Mouse (Mus musculus) layer of hippocampus, adult 18-20 months (tissue): ENCODE data around the gene Hnrnpr. TPM values are rescaled to one million over a fixed set of nuclear protein-coding genes. Genes with fewer than 3 reads are reported as not detected.

Source experiments
- DNase-seq, 2 experiments: peaks; one replicate each; pipeline ENCODE4 v3.0.0; 2022; ENCODE audit warnings: low spot score in 2 of 2
- long read RNA-seq: library from polyadenylated mRNA; stranded (forward); transcript quantifications from one replicate; pipeline ENCODE4 v2.0.0, GENCODE M21; 2021
- total RNA-seq, 2 experiments: library from RNA; stranded (reverse); gene quantifications; 2 replicates each; pipeline ENCODE4 v1.2.3; 2021

The Hnrnpr gene
- 10 to 100 TPM; 82.8 to 88.6 TPM for total RNA-seq
- long read RNA-seq, full-length matches to known transcripts: 120 of 136 reads
- long read RNA-seq, partial matches to known transcripts: 4 of 136 reads
- long read RNA-seq, other reads (novel, unspliced or antisense): 12 of 136 reads

DNA sequence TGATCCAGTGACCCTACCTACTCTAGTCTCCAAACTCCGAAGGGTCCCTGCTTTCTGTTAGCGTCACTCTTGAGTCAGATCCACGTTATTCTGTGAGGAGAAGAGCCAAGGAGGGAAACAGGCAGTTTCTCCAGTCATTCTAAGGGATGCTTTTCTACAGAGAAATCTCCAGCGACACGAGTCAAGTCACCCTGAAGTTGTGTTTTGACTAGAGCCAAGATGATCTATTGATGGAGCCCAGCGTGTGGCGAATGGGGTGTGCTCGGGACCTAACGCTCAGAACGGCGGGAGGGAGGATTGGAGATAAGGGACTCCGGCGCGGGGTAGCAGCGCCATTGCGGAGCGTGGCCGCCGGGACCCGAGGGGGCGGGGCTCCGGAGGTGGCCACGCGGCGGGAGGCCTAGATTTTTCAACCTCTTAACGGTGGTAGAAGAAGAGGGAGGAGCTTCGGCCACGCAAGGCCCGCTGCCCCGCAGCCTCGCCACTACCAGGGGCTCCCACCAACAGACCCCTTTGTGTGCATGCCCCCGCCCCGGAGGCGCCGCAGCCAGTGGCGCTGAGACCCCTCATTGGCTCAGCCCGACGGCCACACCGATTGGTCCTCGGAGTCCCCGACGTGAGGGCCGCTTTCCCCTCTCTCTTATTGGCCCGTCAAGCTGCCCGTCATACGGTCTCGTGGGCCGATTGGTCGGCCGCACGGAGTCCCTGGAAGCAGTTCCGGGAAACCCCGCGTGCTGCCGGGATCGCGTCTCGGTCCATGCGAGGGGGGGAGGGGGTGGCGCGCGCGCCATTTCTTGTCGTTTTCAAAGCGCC lies at the start of gene Hnrnpr:
Gene Hnrnpr, plus strand, starts transcription at position 714 of the 813 bp plus-strand sequence.
- DNase-seq: peak; percentile 97 to 99

DNA sequence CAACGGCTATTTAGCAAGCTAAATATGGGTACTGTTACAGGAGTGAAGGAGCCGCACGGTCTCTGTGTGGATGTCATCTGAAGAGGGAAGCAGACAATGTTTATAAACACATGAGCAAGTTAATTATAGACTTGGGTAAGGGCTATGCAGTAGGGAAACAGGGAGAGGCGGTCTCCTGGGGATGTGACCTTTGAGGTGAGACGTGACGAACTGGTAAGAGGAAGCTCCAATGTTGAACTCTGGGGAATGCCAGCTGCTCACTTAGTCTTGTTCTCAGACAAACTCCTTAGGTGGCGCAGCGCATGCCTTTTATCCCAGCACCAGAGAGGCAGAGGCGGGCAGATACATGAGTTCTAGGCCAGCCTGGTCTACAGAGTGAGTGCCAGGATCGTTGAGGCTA lies 48.8 kb upstream of the Hnrnpr start:
- DNase-seq: no peak

- no peak for DNase-seq
These were observed 47.2 kb upstream of the Hnrnpr start for GRCm38 (mm10) chr4:136263555-136263954.

DNA sequence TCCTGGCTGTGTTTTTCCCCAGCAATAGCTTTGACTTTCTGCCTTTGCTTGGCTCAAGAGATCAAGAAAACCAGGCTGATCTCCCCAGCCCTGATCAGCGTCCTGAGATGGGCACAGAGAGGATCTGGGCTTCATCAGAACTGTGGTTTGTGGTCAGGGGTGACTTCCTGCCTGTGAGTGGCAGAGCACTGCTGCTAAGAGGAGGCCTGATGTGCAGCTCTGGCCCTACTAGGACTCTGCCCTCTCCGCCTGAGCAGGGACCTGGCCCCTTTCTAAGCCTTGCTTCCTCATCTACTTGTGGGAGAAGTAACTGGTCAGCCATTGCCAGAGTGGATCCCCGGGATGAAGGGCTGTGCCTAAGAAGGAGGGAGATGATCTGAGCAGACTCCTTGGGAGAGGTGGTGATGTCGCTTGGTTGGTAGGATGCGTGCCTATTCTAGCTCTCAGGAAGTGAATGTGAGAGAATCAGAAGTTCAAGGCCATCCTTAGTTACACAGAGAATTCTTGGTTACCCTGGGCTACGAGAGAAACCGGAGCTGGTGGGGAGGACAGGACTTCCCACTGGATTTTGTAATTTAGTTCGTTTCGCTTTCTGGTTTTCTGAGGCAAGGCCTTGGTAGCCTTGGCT lies 43.9 kb upstream of the Hnrnpr start:
- DNase-seq: no peak

DNA sequence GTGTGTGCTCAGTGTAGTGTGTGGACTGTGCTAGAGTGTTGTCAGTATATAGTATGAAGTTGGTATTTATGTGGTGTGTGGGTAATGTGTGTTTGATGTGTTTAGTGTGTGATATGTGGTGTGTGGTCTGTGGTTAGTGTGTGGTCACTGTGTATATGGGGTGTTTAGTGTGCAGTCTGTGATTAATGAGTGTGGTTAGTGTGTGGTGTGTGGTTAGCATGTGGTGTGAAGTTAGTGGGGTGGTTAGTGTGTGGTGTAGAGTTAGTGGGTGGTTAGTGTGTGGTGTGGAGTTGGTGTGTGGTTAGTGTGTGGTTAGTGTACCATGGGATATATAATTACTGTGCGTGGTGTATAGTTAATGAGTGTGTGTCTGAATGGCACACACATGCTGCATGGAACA lies 41.8 kb upstream of the Hnrnpr start:
- no peak for DNase-seq

GRCm38 (mm10) chr4:136270648-136271047 lies 40.1 kb upstream of the Hnrnpr start:
- no peak for DNase-seq

- DNase-seq: no peak
These were observed 29.6 kb upstream of the Hnrnpr start for GRCm38 (mm10) chr4:136281097-136281496.

GRCm38 (mm10) chr4:136281611-136282010 lies 29.1 kb upstream of the Hnrnpr start:
- DNase-seq: no peak

DNA sequence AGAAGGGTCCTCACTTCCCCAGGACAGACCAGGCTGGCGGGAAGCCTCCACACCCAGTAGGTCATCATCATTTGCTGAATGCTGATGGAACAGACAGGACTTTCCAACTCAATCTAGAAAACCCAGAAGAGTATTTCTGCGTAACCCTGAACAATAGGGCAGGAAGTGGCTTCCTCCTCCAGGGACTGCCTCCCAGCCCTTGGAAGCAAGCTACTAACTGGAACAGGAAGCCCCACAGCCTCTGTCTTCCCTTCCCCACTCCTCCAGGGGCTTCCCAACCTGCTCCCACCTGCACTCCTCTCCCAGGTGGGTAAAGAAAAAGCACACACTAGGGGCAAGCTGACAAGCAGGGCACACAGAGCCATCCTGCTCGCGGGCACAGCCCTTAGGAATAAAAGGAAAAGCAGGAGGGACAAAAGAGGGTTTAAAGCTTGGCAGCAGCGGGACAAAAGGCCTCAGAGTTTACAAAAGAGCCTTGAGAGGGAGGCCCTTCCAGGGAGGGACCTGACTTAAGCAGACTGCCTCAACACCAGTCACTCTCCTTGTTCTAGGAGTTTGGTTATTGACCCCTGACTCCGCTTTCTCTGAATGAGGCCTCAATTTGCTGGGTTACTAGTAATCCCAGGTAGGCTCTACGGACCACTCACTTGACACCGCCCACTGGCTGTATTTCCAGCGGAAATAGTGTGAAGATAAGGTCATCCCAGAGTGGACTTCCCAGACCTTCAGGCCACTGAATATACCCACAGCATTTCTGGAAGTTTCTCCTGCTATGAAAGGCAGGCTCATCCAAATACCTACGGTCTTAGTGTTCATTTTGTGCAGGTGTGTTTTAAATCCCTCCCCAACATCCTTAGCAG lies 27.9 kb upstream of the Hnrnpr start:
- DNase-seq: no peak

DNA sequence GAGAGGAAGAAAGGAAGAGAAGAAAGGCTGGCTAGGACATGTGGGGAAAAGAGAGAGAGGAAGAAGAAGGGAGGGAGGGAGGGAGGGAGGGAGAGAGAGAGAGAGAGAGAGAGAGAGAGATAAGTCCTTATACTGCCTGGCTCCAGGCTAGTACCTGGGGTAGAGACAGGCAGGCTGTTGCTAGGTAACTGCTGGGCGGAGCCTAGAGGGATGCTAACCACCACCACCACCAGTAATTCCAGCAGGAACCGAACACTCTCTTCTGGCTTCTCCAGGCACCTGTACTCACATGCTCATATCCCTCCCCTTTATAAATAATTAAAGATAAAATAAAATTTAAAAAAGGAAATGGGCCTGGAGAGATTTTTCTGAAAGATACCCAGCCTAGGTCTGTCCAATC lies 27.0 kb upstream of the Hnrnpr start:
- DNase-seq: no peak

- DNase-seq: peak; percentile 86 to 92
These were observed 26.3 kb upstream of the Hnrnpr start, which contains the start of gene Zfp46 for GRCm38 (mm10) chr4:136284455-136284854. TSS of gene Zfp46 (plus strand) at chr4:136284683.

- DNase-seq: no peak
These were observed 25.9 kb upstream of the Hnrnpr start for GRCm38 (mm10) chr4:136284891-136285290.

GRCm38 (mm10) chr4:136285348-136285810 lies 25.4 kb upstream of the Hnrnpr start:
- peak; percentile 91 to 97 for DNase-seq

DNA sequence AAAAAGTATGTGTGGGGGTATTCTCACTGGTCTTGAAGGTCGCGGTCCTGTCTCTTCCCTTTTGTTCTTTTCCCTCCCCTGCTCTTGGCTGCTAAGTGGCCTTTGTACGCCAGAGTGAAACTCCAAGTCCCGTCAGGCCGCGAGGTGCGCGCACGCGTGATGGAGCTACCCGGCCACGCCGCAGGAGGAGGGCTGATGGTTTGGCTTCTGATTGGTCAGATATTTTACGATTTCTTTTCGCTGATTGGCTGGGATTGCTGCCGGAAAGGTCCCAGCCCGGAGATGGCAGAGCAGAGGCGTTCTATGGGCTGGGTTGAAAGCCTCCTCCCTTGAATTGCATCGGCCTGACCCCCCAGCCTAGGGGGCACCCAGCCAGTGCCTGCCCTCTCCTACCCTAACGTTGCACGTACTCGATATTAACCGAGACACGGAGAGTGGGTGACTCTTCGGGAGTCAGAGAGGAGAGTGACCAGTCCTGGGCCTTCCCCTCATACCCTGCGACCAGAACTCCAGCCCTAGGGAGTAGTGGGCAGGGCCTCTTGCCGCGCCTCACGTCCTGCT lies 24.9 kb upstream of the Hnrnpr start:
- peak; percentile 95 to 98 for DNase-seq

DNA sequence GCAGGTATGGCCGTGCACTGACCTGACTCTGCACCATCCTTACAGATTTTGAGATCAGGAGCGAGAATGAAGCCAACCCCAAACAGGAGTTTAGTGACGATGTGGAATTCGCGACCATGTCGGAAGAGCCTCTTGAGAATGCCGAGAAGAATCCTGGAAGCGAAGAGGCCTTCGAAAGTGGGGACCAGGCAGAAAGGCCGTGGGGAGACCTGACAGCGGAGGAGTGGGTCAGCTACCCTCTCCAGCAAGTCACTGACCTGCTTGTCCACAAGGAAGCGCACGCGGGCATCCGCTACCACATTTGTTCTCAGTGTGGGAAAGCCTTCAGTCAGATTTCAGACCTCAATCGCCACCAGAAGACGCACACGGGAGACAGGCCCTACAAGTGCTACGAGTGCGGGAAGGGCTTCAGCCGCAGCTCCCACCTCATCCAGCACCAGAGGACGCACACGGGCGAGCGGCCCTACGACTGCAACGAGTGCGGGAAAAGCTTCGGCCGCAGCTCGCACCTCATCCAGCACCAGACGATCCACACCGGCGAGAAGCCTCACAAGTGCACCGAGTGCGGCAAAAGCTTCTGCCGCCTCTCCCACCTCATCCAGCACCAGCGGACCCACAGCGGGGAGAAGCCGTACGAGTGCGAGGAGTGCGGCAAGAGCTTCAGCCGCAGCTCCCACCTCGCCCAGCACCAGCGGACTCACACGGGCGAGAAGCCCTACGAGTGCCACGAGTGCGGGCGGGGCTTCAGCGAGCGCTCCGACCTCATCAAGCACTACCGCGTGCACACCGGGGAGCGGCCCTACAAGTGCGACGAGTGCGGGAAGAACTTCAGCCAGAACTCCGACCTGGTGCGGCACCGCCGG lies 20.6 kb upstream of the Hnrnpr start:
- DNase-seq: no peak

DNA sequence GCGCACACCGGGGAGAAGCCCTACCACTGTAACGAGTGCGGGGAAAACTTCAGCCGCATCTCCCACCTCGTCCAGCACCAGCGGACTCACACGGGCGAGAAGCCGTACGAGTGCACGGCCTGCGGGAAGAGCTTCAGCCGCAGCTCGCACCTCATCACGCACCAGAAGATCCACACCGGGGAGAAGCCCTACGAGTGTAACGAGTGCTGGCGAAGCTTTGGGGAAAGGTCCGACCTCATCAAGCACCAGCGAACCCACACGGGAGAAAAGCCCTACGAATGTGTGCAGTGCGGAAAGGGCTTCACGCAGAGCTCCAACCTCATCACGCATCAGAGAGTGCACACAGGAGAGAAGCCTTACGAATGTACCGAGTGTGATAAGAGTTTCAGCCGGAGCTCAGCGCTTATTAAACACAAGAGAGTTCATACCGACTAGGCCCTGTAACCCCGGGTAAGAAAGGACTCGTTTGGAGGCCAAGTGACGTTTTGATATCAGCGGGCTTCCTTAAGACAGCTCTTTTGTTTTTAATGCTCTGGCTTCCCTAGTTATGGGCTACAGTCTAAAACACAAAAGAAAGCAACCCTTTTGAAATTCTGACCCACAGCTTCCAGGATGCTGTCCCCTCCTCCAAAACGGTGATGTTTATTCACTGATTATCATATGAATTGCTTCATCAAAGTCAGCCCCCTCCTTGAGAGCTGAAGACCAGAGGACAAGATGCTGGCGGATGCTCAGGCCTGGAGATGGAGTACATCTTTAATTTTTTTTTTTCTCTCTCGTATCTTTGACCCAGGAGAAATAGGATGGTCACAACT lies 19.8 kb upstream of the Hnrnpr start:
- no peak for DNase-seq

DNA sequence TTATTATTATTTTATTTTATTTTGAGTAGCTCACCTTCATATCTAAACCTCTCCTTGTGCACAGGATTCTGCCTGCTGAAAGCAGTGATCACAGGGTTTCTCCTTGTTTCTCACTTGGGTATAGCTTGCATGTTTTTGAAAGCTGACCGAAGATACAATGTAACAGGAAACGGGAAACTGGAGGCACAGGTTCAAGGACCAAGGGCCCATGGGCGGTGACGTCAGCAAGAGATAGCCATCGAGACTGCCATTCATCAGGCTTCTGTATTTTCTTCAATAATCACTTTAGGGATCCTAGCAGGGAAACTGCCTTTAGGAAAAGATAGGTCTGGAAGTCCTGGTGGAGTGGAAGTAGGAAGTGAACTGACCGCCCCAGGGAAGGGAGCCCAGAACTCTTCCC lies 19.1 kb upstream of the Hnrnpr start:
- DNase-seq: no peak

GRCm38 (mm10) chr4:136295941-136296340 lies 14.8 kb upstream of the Hnrnpr start:
- no peak for DNase-seq

DNA sequence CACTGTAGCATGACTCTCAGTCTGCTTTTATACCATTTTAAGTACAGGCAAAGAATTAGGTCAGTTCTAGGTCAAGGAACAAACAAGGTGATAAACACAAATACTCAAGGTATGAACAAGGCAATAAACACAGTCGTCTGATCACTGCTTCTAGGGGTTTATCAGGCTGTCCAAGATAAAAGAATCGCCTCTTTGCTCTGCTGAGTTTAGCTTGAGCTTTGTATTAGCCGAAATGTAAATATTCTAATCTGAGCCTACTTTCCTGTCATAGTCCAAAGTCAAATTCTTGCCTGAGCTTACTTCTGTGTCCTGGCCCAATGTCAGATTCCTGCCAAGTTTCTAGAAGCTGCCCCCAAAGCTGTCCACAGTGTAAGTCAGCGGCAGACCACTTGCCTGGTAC lies 8.3 kb upstream of the Hnrnpr start:
- no peak for DNase-seq
